Mouse (Mus musculus): Measurements from ENCODE around the gene Hoxd8. TPM values are rescaled to one million over a fixed set of nuclear protein-coding genes. Genes with fewer than 3 reads are reported as not detected.

The Hoxd8 gene
- polyA plus RNA-seq, 1 experiment from 2014 or later = 23.1 TPM

DNA sequence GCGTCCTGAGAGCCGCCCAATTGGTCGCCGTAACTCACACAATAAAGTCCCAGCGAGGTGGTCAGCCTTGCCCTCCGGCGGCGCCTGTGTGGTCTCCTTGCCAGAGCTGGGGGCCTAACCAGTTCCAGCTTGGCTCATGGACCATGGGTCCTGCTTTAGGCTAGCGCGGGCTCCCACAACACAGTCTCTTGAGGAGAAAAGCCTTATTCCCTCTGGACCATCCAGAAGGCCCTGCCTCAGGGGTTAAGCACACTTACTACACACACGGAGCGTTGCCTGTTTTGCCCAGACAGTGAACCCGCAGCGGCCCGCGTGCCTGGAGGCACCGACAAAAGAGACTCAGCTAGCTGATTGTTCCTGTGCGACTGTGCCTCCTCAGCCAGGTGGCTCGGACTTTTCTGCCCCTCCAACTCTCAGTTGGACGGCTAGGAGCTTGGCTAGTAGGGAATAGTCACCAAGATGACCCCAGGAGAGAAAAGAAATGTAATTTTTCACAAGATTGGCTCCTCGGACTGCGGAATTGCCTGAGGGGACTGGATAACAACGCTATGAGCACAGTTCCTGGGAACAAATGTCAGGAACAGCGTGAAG lies 30.5 kb upstream of the Hoxd8 start:
- Histone ChIP-seq H3K4me3 (ENCODE audit: low read depth, low read length) (no peak overlapping the region), H3K36me3 (ENCODE audit: control insufficient read depth, insufficient read depth, low read length) (no peaks in the 10 kb centered on the region), H3K9ac (ENCODE audit: low read length) (no peak overlapping the region), H3K27me3 (ENCODE audit: control insufficient read depth, insufficient read depth, low read length) (peaks cover 98% of the 10 kb centered on the region), H3K4me1 (ENCODE audit: control insufficient read depth, insufficient read depth, low read length) (0 out of 2 replicates have a peak, but pooled peaks cover 6% of the 10 kb centered on the region), H3K4me2 (ENCODE audit: low read depth) (no peak overlapping the region), H3K27ac (ENCODE audit: low read depth, low read length) (no peak overlapping the region), H3K9me3 (ENCODE audit: control insufficient read depth, low read length) (no peaks in the 10 kb centered on the region)
- DNase-seq (ENCODE audit: low spot score) (no peak), ATAC-seq (ENCODE audit: insufficient read depth, low FRiP score, low TSS enrichment) (no peak)
- 1% methylated on average over 24 of the region's 24 CpGs for WGBS

DNA sequence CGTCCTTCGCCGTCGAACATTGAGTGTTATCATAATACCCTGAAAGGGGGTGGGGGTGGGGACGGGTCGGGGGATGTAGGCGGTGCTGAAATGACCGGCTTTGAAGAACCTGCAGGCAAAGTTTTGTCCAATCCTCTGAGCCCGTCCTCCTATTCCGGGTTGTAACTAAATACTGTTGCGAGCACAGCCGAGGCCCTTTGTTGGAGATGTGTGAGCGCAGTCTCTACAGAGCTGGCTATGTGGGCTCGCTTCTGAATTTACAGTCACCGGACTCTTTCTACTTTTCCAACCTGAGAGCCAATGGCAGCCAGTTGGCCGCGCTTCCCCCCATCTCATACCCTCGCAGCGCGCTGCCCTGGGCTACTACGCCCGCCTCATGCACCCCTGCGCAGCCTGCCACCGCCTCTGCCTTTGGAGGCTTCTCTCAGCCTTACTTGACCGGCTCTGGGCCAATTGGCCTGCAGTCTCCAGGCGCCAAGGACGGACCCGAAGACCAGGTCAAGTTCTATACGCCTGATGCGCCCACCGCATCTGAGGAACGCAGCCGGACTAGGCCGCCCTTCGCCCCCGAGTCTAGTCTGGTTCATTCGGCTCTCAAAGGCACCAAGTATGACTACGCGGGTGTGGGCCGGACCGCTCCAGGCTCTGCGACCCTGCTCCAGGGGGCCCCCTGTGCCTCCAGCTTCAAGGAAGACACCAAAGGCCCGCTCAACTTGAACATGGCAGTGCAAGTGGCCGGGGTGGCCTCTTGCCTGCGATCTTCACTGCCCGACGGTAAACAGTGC lies 29.3 kb upstream of the Hoxd8 start, which contains the start of gene Hoxd12:
Gene Hoxd12, plus strand, starts transcription at position 133 of the 785 bp plus-strand sequence.
- no peak for ATAC-seq (ENCODE audit: insufficient read depth, low FRiP score, low TSS enrichment)
- 1% methylated on average over 47 of the region's 47 CpGs for WGBS

DNA sequence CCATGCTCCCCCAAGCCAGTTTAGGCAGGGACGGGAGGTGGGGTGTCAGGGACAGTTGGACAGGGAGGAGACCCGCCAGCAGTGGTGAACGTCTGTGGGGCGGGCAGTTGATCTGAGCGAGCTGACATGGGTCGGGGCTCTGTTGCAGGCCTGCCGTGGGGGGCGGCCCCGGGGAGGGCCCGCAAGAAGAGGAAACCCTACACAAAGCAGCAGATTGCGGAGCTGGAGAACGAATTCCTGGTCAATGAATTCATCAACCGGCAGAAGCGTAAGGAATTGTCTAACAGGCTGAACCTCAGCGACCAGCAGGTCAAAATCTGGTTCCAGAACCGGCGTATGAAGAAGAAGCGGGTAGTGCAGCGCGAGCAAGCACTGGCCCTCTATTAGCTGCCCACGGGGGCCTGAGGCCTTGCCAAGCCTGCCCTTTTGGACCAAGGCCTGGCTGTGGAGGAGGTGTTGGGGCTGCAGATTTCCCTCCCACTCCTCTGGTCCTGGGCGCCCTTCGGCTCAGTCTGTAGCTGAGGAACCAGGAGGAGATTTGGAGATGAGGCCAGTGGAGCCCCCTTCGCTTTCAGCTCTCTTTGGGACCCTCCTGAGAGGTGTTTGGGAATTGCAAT lies 28.6 kb upstream of the Hoxd8 start:
- H3K4me2 ChIP-seq (ENCODE audit: low read depth) = peak overlapping the region; percentile 13
- peak overlapping the region; percentile 15 for H3K4me3 ChIP-seq (ENCODE audit: low read depth, low read length)
- no peak overlapping the region for H3K9ac ChIP-seq (ENCODE audit: low read length)
- ATAC-seq (ENCODE audit: insufficient read depth, low FRiP score, low TSS enrichment) (no peak), DNase-seq (ENCODE audit: low spot score) (peak; percentile 28)
- no peak overlapping the region for H3K27ac ChIP-seq (ENCODE audit: low read depth, low read length)
- no peaks in the 10 kb centered on the region for H3K36me3 ChIP-seq (ENCODE audit: control insufficient read depth, insufficient read depth, low read length)
- H3K9me3 ChIP-seq (ENCODE audit: control insufficient read depth, low read length) = no peaks in the 10 kb centered on the region
- 0 out of 2 replicates have a peak, but pooled peaks cover 6% of the 10 kb centered on the region for H3K4me1 ChIP-seq (ENCODE audit: control insufficient read depth, insufficient read depth, low read length)
- H3K27me3 ChIP-seq (ENCODE audit: control insufficient read depth, insufficient read depth, low read length) = peaks cover 100% of the 10 kb centered on the region
- WGBS = 3% methylated on average over 24 of the region's 24 CpGs

More for the DNA sequence above, 29.3 kb upstream of the Hoxd8 start, which contains the start of gene Hoxd12:
- Histone ChIP-seq H3K9me3 (ENCODE audit: control insufficient read depth, low read length) (no peaks in the 10 kb centered on the region), H3K36me3 (ENCODE audit: control insufficient read depth, insufficient read depth, low read length) (no peaks in the 10 kb centered on the region), H3K4me1 (ENCODE audit: control insufficient read depth, insufficient read depth, low read length) (0 out of 2 replicates have a peak, but pooled peaks cover 6% of the 10 kb centered on the region), H3K27ac (ENCODE audit: low read depth, low read length) (no peak within 1 kb of the TSS), H3K4me3 (ENCODE audit: low read depth, low read length) (peak within 1 kb of the TSS; percentile 15), H3K9ac (ENCODE audit: low read length) (no peak within 1 kb of the TSS), H3K4me2 (ENCODE audit: low read depth) (peak within 1 kb of the TSS; percentile 13), H3K27me3 (ENCODE audit: control insufficient read depth, insufficient read depth, low read length) (peaks cover 98% of the 10 kb centered on the region)
- peak; percentile 38 for DNase-seq (ENCODE audit: low spot score)

DNA sequence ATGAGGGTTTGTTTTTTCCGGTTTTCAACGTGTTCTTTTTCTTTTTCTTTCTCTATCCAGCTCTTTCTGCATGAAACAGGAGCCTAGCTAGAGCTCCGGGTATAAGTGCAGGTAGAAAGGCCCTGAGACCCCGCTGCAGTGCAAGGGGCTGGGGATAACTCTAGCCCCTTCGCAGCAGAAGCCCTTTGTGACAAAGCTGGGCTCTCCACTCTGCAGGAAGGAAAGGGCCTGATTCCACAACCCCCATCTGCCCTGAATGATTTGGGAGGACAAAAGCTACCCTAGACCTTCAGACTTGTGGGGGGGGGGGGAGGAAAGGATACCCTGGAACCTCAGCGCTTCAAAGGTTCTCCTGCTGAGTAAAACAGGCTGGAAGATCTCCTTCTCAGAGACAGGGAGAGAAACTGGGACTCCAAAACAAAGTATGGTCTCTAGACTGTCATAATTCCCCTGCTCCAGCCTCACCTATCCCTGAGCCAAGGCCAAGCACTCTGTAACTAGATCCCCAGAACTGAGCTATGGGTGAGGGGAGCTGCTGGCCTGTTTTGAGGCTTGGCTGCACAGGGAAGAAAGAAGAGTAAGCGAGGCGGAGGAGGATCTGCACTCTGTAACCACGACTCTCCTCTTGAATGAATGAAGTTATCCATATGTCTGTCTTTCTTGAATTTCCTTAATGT lies 27.9 kb upstream of the Hoxd8 start:
- Histone ChIP-seq H3K4me3 (ENCODE audit: low read depth, low read length) (0 out of 2 replicates have a peak overlapping the region, but pooled peaks have one; percentile 4), H3K9ac (ENCODE audit: low read length) (0 out of 2 replicates have a peak overlapping the region, but pooled peaks have one; percentile 1), H3K4me2 (ENCODE audit: low read depth) (no peak overlapping the region; the same call in 1 of the 2 replicates), H3K4me1 (ENCODE audit: control insufficient read depth, insufficient read depth, low read length) (0 out of 2 replicates have a peak, but pooled peaks cover 6% of the 10 kb centered on the region), H3K27me3 (ENCODE audit: control insufficient read depth, insufficient read depth, low read length) (peaks cover 100% of the 10 kb centered on the region), H3K9me3 (ENCODE audit: control insufficient read depth, low read length) (no peaks in the 10 kb centered on the region), H3K36me3 (ENCODE audit: control insufficient read depth, insufficient read depth, low read length) (no peaks in the 10 kb centered on the region), H3K27ac (ENCODE audit: low read depth, low read length) (no peak overlapping the region)
- peak; percentile 22 for DNase-seq (ENCODE audit: low spot score)
- WGBS = 3% methylated on average over 9 of the region's 9 CpGs
- ATAC-seq (ENCODE audit: insufficient read depth, low FRiP score, low TSS enrichment) = no peak

DNA sequence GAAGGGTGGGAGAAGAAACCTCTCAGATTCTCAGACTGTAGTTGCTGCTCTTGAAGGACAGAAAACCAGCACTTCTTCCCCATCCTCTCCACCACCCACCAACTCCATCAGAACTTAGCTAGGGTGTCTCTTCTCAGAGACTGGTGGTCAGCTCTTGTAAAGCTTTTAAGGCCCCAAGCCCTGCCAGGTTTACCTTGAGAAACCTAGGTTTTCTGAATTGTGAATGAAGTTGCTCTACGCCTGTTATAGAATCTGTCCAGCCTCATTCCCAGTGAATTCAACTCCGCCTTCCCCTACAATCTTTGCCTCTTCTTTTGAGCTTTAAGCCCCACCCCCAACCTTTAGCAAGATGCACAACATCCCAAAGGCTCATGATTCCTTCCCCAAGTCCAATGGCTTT lies 27.3 kb upstream of the Hoxd8 start:
- Histone ChIP-seq H3K27me3 (ENCODE audit: control insufficient read depth, insufficient read depth, low read length) (peaks cover 100% of the 10 kb centered on the region), H3K9me3 (ENCODE audit: control insufficient read depth, low read length) (no peaks in the 10 kb centered on the region), H3K4me3 (ENCODE audit: low read depth, low read length) (no peak overlapping the region), H3K4me2 (ENCODE audit: low read depth) (no peak overlapping the region), H3K27ac (ENCODE audit: low read depth, low read length) (no peak overlapping the region), H3K36me3 (ENCODE audit: control insufficient read depth, insufficient read depth, low read length) (no peaks in the 10 kb centered on the region), H3K4me1 (ENCODE audit: control insufficient read depth, insufficient read depth, low read length) (0 out of 2 replicates have a peak, but pooled peaks cover 6% of the 10 kb centered on the region), H3K9ac (ENCODE audit: low read length) (no peak overlapping the region)
- DNase-seq (ENCODE audit: low spot score) (peak; percentile 24), ATAC-seq (ENCODE audit: insufficient read depth, low FRiP score, low TSS enrichment) (no peak)
- WGBS = 5% methylated on average over 2 of the region's 2 CpGs

DNA sequence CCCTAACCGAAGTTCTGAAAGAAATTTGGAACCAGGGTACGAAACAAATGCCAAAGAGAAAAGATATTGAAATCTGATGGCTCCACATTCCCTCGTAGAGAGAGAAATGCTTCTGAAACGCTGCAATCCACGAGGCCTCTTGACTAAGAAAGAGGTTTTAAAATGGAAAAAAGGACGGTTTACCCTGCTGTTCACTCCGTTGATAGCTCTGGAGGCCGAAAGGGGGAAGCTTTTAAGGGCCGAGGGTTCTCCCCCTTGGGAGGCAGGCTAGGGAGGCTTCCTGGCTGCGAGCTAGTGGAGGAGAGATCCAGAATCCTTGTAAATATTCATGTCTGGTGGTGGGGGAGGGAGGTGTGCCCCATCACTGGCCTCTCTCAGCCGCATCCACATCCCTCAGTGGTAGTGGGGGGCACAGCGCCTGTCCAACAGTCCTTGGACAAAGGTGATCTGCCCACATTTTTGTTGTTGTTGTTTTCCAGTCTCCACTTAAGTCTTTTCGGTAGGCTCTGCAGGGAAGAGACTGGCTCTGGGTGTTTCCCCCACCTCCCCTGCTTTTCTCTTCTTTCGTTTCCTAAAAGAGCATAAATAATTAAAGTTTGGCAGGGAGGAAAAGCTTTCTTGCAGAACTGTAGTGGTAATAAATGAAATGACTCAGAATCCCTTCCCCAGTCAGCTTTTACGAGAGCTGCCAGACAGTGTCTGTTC lies 25.4 kb upstream of the Hoxd8 start, which contains the start of gene Hoxd11:
Gene Hoxd11, plus strand, starts transcription at position 667 of the 705 bp plus-strand sequence.
- ATAC-seq (ENCODE audit: insufficient read depth, low FRiP score, low TSS enrichment) (no peak), DNase-seq (ENCODE audit: low spot score) (peak; percentile 40)
- Histone ChIP-seq H3K4me1 (ENCODE audit: control insufficient read depth, insufficient read depth, low read length) (0 out of 2 replicates have a peak, but pooled peaks cover 2% of the 10 kb centered on the region), H3K36me3 (ENCODE audit: control insufficient read depth, insufficient read depth, low read length) (no peaks in the 10 kb centered on the region), H3K27me3 (ENCODE audit: control insufficient read depth, insufficient read depth, low read length) (peaks cover 100% of the 10 kb centered on the region), H3K9me3 (ENCODE audit: control insufficient read depth, low read length) (no peaks in the 10 kb centered on the region), H3K4me3 (ENCODE audit: low read depth, low read length) (peak within 1 kb of the TSS; percentile 41), H3K27ac (ENCODE audit: low read depth, low read length) (no peak within 1 kb of the TSS; the same call in 1 of the 2 replicates), H3K9ac (ENCODE audit: low read length) (no peak within 1 kb of the TSS; the same call in none of the 2 replicates), H3K4me2 (ENCODE audit: low read depth) (peak within 1 kb of the TSS; percentile 15)
- WGBS = 1% methylated on average over 15 of the region's 15 CpGs

DNA sequence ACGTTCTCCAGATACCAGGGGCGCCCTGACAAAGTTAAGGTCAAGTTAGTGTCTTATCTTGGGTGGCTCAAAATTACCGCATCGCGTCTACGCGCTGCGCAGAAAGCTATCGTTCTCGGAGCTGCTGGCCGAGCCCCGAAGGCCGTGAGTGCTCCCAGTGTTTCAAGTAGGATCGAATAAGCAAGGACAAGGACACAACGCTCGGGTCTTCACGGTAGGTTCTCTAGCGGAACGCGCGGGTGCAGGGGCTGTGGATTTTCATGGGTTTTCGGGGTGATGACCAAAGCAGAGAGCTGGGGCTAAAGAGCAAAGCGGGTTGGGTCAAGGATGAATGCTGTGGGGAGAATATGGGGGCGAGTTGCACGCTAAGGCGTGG lies 24.8 kb upstream of the Hoxd8 start:
- peak overlapping the region; percentile 15; the same call in 1 of the 2 replicates for H3K4me2 ChIP-seq (ENCODE audit: low read depth)
- no peaks in the 10 kb centered on the region for H3K9me3 ChIP-seq (ENCODE audit: control insufficient read depth, low read length)
- under 1% methylated on average over 26 of the region's 26 CpGs for WGBS
- peaks cover 100% of the 10 kb centered on the region for H3K27me3 ChIP-seq (ENCODE audit: control insufficient read depth, insufficient read depth, low read length)
- DNase-seq (ENCODE audit: low spot score) (peak; percentile 43), ATAC-seq (ENCODE audit: insufficient read depth, low FRiP score, low TSS enrichment) (no peak)
- 0 out of 2 replicates have a peak, but pooled peaks cover 2% of the 10 kb centered on the region for H3K4me1 ChIP-seq (ENCODE audit: control insufficient read depth, insufficient read depth, low read length)
- H3K36me3 ChIP-seq (ENCODE audit: control insufficient read depth, insufficient read depth, low read length) = no peaks in the 10 kb centered on the region
- H3K4me3 ChIP-seq (ENCODE audit: low read depth, low read length) = peak overlapping the region; percentile 41
- no peak overlapping the region; the same call in 1 of the 2 replicates for H3K9ac ChIP-seq (ENCODE audit: low read length)
- no peak overlapping the region; the same call in 1 of the 2 replicates for H3K27ac ChIP-seq (ENCODE audit: low read depth, low read length)
